Mouse (Mus musculus) bone marrow, adult 2 months (tissue): ENCODE results near the gene 1700012B07Rik.

Source experiments
- CTCF ChIP-seq: fragments of 200-500 bp; IDR thresholded peaks from 2 replicates; pipeline ENCODE4 v1.5.1; 2011; ENCODE audit warnings: low read length, control low read depth; ENCODE audit not compliant: control insufficient read depth, insufficient read depth
- POLR2A ChIP-seq: fragments of 200-500 bp; IDR thresholded peaks from 2 replicates; pipeline ENCODE4 v1.6.1; 2011; ENCODE audit warnings: low read depth, mild to moderate bottlenecking, control low read depth, low read length, borderline replicate concordance; ENCODE audit not compliant: control insufficient read depth

- no peak for TF ChIP-seq CTCF
- no peak for TF ChIP-seq POLR2A
These were observed 40.0 kb upstream of the 1700012B07Rik start for GRCm38 (mm10) chr11:109867861-109868260.
